Mouse (Mus musculus) spleen, postnatal 4 days (tissue): ENCODE data around the gene Rfc5.

ENCODE experiments used
- DNase-seq, 2 experiments: peaks; one replicate each; pipeline ENCODE4 v3.0.0; 2022; ENCODE audit warnings: low spot score in 2 of 2

Gene Rfc5

DNA sequence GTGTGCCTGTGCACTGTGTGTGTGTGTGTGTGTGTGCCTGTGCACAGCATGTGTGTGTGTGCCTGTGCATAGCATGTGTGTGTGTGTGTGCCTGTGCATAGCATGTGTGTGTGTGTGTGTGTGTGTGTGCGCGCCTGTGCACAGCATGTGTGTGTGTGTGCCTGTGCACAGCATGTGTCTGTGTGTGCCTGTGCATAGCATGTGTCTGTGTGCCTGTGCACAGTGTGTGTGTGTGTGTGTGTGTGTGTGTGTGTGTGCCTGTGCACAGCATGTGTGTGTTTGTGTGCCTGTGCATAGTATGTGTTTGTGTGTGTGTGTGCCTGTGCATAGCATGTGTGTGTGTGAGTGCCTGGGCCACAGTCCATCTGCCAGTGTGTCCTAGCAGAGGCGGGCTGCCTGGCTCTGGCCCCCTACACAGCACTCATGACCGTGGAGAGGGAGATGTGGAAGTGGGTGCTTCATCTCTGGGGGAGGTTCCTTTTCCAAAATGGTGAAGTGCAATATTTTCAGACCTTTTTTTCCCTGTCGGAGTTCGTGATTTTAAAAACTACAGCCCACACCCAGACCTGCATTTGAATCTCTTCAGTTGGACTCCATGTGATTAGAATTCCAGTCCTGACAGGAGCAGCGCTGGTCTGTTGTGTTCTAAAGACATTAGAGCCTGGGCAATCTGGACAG is 14.3 kb downstream of the Rfc5 start:
- DNase-seq: no peak

GRCm38 (mm10) chr5:117373418-117373817 is 15.4 kb downstream of the Rfc5 start:
- no peak for DNase-seq

GRCm38 (mm10) chr5:117370592-117370991 is 18.3 kb downstream of the Rfc5 start:
- DNase-seq: no peak

DNA sequence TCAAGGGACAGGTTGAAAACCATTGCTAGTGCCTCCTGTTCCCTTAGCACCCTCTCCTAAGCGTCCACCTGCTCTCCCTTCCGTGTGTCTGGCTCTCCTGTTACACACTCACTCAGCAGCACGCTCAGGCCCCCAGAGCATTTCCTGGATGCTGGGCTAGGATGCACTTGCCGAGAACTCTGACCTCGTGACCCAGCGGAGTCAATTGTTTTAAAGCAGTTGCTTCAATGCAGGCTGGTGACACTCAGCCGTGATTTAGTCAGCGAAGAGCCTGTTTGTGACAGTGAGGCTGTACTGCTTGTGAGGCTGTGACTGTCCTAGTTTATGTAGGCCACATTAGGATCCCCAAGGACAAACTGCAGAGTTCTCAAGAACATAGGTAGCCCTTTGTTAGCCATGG is 21.6 kb downstream of the Rfc5 start:
- DNase-seq: no peak

DNA sequence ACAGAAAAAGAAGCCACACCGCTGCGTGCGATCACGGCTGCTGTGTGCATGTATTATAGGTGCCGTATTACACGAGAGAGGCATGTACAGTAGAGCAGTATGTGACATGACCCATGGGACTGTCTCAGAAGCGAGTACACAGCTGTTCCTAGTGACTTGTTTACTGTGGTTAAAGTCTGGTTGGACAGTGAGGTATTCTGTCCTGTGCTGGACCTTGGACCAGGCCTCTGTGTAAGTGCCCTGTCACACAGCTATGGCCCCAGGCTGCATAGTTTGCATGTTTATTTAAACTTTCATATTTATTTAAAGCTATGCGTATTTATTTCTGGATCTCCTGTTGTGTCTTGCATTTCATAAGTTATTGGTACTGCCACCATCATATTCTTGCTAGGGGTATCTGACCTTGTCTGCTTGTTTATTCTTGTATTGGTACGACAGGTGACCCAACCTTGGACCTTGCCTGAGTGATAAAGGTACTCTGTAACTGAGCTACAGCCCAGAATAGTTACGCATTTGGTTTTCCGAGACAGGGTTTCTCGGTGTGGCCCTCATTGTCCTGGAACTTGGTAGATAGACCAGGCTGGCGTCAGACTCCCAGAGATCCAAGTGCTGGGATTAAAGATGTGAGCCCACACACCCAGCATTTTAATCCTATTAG is 22.8 kb downstream of the Rfc5 start:
- no peak for DNase-seq

GRCm38 (mm10) chr5:117364821-117365220 is 24.0 kb downstream of the Rfc5 start:
- no peak for DNase-seq

DNA sequence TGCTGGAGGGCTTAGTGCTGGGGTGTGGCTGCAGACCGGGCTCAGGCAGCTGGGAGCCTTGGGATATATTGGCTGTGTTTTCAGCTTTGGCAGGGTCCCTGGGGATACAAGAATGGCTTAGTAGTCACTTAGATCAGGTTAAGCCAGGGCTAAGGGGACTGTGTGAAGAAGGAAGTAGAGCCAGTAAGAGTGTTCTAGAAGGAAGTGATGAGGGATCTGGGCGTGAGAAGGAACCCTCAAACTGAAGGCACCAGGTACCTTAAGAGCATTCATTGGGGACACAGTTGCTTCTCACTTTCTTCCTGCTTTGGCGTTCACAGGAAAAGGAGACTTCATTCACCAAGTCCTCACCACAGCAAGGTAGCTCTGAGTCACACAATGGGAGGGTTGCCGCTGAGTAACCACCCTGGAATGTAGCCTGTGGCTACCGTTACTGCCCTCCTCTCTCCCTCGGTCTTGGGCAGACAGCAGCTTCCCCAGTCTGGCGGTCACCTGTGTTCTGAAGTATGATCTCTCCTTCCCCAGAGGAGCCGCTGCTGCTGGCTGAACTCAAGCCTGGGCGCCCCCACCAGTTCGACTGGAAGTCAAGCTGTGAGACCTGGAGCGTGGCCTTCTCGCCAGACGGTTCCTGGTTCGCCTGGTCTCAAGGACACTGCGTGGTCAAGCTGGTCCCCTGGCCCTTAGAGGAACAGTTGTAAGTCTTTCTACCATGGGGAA is 25.6 kb downstream of the Rfc5 start:
- DNase-seq: no peak

GRCm38 (mm10) chr5:117361590-117361989 is 27.3 kb downstream of the Rfc5 start:
- no peak for DNase-seq

- no peak for DNase-seq
These were observed 28.0 kb downstream of the Rfc5 start for GRCm38 (mm10) chr5:117360631-117361541.

DNA sequence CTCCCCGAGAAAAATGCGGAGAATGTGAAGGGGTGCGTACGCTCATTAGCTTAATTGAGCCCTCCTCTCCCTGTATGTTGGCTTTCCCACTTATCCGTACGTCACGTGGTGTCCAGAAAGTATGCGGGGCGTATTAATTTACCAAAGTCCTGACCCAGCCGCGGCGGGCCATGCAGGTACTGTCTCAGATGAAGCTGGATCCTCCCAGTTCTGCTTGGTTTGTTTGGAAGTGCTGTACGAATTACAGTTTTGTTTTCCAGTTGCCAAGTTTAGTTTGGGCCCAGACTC is 28.7 kb downstream of the Rfc5 start:
- no peak for DNase-seq

DNA sequence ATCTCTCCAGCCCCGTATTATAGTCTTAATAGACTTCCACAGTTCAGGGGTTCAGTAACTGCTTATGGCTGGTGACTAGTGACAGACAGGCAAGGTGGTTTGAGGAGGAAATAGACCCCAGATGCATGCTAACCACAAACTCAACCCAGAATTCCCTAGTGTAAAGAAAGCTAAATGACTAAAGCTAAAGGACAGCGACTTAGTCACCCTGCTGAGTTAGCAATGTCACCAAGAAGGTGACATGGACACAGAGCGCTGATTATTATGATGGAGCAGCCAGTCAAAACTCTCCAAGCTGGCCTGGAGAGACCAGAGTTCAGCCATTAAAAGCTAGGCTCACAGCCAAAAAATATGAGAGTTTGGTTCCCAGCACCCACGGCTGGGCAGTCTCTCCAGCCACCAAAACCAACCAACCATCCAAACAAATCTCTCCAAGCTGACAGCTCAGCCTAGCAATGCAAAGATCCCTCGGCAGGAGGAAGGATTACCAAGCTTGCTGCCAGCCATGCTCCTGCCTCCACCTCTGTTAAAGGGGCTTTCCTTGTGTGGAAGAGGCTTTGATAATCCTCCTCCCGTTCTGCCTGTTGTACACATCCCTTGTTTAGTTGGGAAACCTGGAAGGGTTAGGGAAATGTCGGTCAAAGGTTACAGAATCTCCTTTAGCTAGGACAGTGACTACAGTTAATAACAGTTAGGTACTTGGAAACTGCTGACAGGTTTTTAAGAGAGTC is 29.2 kb downstream of the Rfc5 start:
- no peak for DNase-seq

GRCm38 (mm10) chr5:117358725-117359124 is 30.1 kb downstream of the Rfc5 start:
- DNase-seq: peak; percentile 82 to 92

GRCm38 (mm10) chr5:117358248-117358630 is 30.6 kb downstream of the Rfc5 start:
- DNase-seq: no peak

- DNase-seq: peak; percentile 47 to 70
These were observed 31.2 kb downstream of the Rfc5 start for GRCm38 (mm10) chr5:117357478-117358247.

DNA sequence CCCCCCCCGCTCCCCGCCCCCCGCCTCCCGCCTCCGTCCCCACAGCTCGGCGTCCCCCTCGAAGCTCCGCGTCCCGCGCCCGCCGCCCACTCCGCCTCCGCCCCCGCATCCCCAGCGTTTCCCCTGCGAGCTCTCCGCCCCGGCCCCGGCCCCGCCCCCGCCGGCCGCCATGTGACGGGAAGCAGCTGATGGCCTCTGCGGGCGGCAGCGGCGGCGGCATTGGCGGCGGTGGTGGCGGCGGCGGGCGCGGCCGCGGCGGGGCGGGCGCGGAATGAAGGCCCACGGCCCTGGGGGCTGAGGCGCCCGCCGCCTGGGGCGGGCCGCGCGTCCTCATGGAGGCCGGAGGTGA is 31.7 kb downstream of the Rfc5 start, which contains the start of gene Wsb2:
Gene Wsb2, plus strand, starts transcription at position 176 of the 349 bp plus-strand sequence.
- peak; percentile 79 to 91 for DNase-seq

DNA sequence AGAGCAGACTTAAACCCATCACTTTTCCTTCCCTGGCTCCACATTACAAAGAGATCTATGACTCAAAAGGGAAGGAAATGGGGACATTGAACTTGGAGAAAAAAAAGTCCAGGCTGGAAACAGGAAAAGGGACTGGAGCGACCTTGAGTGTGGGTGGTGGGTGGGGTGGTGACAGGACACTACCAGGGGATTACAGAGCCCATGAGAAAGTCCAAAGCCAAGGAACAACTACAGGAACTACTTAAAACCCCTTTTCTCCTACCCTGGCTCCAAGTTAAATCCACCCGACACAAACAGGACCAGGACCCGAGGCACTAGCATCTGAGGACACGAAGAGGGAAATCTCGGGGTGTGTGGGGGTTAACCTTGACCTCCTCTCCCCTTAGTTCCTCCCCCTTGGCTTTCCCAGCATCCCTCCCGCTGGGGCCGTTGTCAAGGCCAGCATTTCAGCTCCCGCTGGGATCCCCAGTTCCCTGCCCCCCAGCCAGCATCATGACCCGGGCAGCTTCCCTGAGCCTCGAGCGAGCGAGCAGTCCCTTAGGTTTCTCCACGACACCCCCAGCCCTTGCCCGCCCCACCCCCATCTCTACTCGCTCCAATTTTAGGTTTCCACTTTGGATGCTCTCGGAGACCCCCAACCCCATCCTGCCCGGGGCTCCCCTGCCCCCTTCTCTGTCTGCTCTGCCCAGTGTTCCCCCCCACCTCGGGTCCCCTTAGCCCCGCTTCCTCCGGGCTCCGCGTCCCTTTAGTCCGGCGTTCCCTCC is 32.3 kb downstream of the Rfc5 start:
- peak; percentile 27 to 71 for DNase-seq

DNA sequence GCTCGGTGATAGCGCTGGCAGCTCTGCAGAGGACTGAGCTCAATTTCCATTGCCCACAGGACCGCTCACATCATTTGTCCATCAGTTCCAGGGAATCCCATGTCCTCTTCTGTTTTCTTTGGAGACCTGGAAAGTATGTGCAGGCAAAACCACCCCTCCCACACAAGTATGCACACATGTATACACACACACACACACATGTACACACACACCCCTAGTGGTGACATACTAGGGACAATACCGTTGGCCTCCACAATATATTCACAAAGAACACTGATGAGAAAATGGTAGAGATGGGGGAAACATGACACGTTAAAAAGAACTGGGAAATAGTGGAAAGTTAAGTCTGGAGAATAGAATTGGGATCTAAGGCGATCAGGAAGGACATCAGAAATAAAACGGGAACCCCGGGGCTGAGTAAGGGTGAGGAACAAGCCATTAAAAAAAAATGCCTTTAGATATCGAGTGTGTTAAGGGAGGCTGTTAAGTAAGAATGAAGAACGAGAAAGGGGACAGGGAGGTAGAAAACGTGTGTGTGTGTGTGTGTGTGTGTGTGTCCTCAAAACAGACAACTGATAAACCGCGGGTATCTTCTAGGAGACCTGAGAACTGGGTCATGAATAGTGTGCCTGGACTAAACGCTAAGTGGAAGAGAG is 33.1 kb downstream of the Rfc5 start:
- DNase-seq: no peak

DNA sequence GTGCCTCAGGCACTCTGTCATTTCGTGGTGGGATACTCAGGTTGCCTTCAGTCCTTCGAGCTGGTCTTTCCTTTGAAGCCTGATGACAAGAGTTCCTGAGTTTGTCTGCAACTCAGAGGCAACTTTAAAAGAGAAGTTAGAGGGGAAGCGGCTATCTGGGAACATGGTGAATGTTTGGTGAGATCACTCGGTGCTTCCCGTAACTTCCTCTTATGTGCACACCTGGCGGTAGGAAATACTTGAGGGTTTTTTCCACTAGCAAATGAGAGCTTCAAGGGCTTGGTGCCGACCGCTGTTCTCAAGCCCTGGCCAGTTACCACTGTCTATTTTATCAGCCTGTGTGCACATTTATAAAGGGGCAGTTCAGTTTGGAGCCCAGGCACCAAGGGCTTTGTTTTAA is 34.7 kb downstream of the Rfc5 start:
- DNase-seq: no peak

DNA sequence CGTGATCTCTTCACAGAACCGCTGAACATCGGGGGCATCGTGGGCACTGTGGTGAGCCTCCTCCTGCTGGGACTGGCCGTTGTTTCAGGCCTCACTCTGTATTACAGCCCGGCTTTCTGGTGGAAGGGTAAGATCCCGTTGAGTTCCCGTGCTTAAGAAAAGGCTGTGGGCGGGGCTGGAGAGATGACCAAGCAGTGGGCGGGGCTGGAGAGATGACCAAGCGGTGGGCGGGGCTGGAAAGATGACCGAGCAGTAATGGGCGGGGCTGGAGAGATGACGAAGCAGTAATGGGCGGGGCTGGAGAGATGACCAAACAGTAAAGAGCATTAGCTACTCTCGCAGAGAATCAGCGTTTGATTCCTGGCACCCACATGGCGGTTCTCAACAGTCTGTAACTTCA is 40.6 kb downstream of the Rfc5 start:
- peak; percentile 66 to 74 for DNase-seq
